Mouse (Mus musculus): ENCODE measurements around the gene Gm48552. TPM values are rescaled to one million over a fixed set of nuclear protein-coding genes. Genes with fewer than 3 reads are reported as not detected.

The Gm48552 gene
- 2.1 and 6.3 TPM in 2 replicates for polyA plus RNA-seq (2012; rRNA removed; ENCODE audit: low replicate concordance)

GRCm38 (mm10) chr10:81388505-81389055 is at the start of gene Gm48552:
Gm48552 (plus strand) TSS chr10:81389005.

GRCm38 (mm10) chr10:81342686-81343505 is 45.9 kb upstream of the Gm48552 start, which contains the start of gene Gipc3:
Gipc3 (minus strand) TSS chr10:81343266.

GRCm38 (mm10) chr10:81350351-81351063 is 38.3 kb upstream of the Gm48552 start, which contains the start of gene Hmg20b:
Hmg20b (minus strand) TSS chr10:81350480.

GRCm38 (mm10) chr10:81356991-81357844 is 31.6 kb upstream of the Gm48552 start, which contains the start of gene Mfsd12:
Mfsd12 (plus strand) TSS chr10:81357491.

GRCm38 (mm10) chr10:81365672-81366476 is 22.9 kb upstream of the Gm48552 start, which contains the start of gene 4930404N11Rik:
4930404N11Rik (minus strand) TSS chr10:81365816.

GRCm38 (mm10) chr10:81377793-81378552 is 10.8 kb upstream of the Gm48552 start, which contains the start of gene Fzr1:
Fzr1 (minus strand) TSS chr10:81378516.

GRCm38 (mm10) chr10:81383802-81384604 is 4.8 kb upstream of the Gm48552 start, which contains the start of the genes Dohh and Gm48551:
Dohh (plus strand) TSS chr10:81384428.
Gm48551 (plus strand) TSS chr10:81384466.

GRCm38 (mm10) chr10:81392781-81393185 is 4.0 kb downstream of the Gm48552 start, which contains the start of gene Smim24:
Smim24 (plus strand) TSS chr10:81393051.

Other genes starting within 250 kb of the Gm48552 start
- 36.6 and 47.6 TPM in 2 replicates for gene Pias4, start 221.1 kb upstream of the Gm48552 start, polyA plus RNA-seq (2012; rRNA removed; ENCODE audit: low replicate concordance)
- 1,357 and 1,920 TPM in 2 replicates for gene Eef2, start 212.4 kb upstream of the Gm48552 start, polyA plus RNA-seq (2012; rRNA removed; ENCODE audit: low replicate concordance)
- 41.3 and 86.2 TPM in 2 replicates for gene Dapk3, start 206.0 kb upstream of the Gm48552 start, polyA plus RNA-seq (2012; rRNA removed; ENCODE audit: low replicate concordance)
- gene 4930442H23Rik, start 205.2 kb upstream of the Gm48552 start, polyA plus RNA-seq (2012; rRNA removed; ENCODE audit: low replicate concordance) = not detected in 2 replicates
- gene Nmrk2, start 187.0 kb upstream of the Gm48552 start, polyA plus RNA-seq (2012; rRNA removed; ENCODE audit: low replicate concordance) = 3.4 TPM in 1 of 2 replicates, not detected in the other
- 0.98 and 1.3 TPM in 2 replicates for gene Atcay, start 158.2 kb upstream of the Gm48552 start, polyA plus RNA-seq (2012; rRNA removed; ENCODE audit: low replicate concordance)
- 12.8 and 21.1 TPM in 2 replicates for gene Zfr2, start 155.8 kb upstream of the Gm48552 start, polyA plus RNA-seq (2012; rRNA removed; ENCODE audit: low replicate concordance)
- 6.9 and 12.2 TPM in 2 replicates for gene Matk, start 136.1 kb upstream of the Gm48552 start, polyA plus RNA-seq (2012; rRNA removed; ENCODE audit: low replicate concordance)
- gene Mrpl54, start 122.1 kb upstream of the Gm48552 start, polyA plus RNA-seq (2012; rRNA removed; ENCODE audit: low replicate concordance) = 46.1 and 120 TPM in 2 replicates
- gene Apba3, start 122.0 kb upstream of the Gm48552 start, polyA plus RNA-seq (2012; rRNA removed; ENCODE audit: low replicate concordance) = 145 and 166 TPM in 2 replicates
- gene Tjp3, start 97.4 kb upstream of the Gm48552 start, polyA plus RNA-seq (2012; rRNA removed; ENCODE audit: low replicate concordance) = 12.5 and 27.1 TPM in 2 replicates
- gene Pip5k1c, start 96.0 kb upstream of the Gm48552 start, polyA plus RNA-seq (2012; rRNA removed; ENCODE audit: low replicate concordance) = 84.9 and 118 TPM in 2 replicates
- 19.2 and 33.9 TPM in 2 replicates for gene Cactin, start 67.9 kb upstream of the Gm48552 start, polyA plus RNA-seq (2012; rRNA removed; ENCODE audit: low replicate concordance)
- gene Tbxa2r, start 60.3 kb upstream of the Gm48552 start, polyA plus RNA-seq (2012; rRNA removed; ENCODE audit: low replicate concordance) = 14.6 and 42.3 TPM in 2 replicates
- gene Gipc3, start 45.7 kb upstream of the Gm48552 start, polyA plus RNA-seq (2012; rRNA removed; ENCODE audit: low replicate concordance) = 1.7 and 2.7 TPM in 2 replicates
- 70.7 and 162 TPM in 2 replicates for gene Hmg20b, start 38.5 kb upstream of the Gm48552 start, polyA plus RNA-seq (2012; rRNA removed; ENCODE audit: low replicate concordance)
- gene Mfsd12, start 31.5 kb upstream of the Gm48552 start, polyA plus RNA-seq (2012; rRNA removed; ENCODE audit: low replicate concordance) = 37.3 and 90.2 TPM in 2 replicates
- 2.6 and 5.7 TPM in 2 replicates for gene 4930404N11Rik, start 23.2 kb upstream of the Gm48552 start, polyA plus RNA-seq (2012; rRNA removed; ENCODE audit: low replicate concordance)
- gene Fzr1, start 10.5 kb upstream of the Gm48552 start, polyA plus RNA-seq (2012; rRNA removed; ENCODE audit: low replicate concordance) = 84.0 and 94.3 TPM in 2 replicates
- 66.9 and 127 TPM in 2 replicates for gene Dohh, start 4.6 kb upstream of the Gm48552 start, polyA plus RNA-seq (2012; rRNA removed; ENCODE audit: low replicate concordance)
- gene Gm48551, start 4.5 kb upstream of the Gm48552 start, polyA plus RNA-seq (2012; rRNA removed; ENCODE audit: low replicate concordance) = 3.2 and 4.8 TPM in 2 replicates
- gene Smim24, start 4.0 kb downstream of the Gm48552 start, polyA plus RNA-seq (2012; rRNA removed; ENCODE audit: low replicate concordance) = 10.4 and 14.3 TPM in 2 replicates
- gene Nfic, start 66.6 kb downstream of the Gm48552 start, polyA plus RNA-seq (2012; rRNA removed; ENCODE audit: low replicate concordance) = 88.5 and 97.0 TPM in 2 replicates
- 1.4 and 1.9 TPM in 2 replicates for gene Celf5, start 93.7 kb downstream of the Gm48552 start, polyA plus RNA-seq (2012; rRNA removed; ENCODE audit: low replicate concordance)
- gene Ncln, start 107.4 kb downstream of the Gm48552 start, polyA plus RNA-seq (2012; rRNA removed; ENCODE audit: low replicate concordance) = 236 and 320 TPM in 2 replicates
- 35.7 and 113 TPM in 2 replicates for gene S1pr4, start 111.1 kb downstream of the Gm48552 start, polyA plus RNA-seq (2012; rRNA removed; ENCODE audit: low replicate concordance)
- gene Gna15, start 135.2 kb downstream of the Gm48552 start, polyA plus RNA-seq (2012; rRNA removed; ENCODE audit: low replicate concordance) = 9.0 and 15.1 TPM in 2 replicates
- 97.4 and 105 TPM in 2 replicates for gene Gna11, start 156.2 kb downstream of the Gm48552 start, polyA plus RNA-seq (2012; rRNA removed; ENCODE audit: low replicate concordance)
- gene Aes, start 170.5 kb downstream of the Gm48552 start, polyA plus RNA-seq (2012; rRNA removed; ENCODE audit: low replicate concordance) = 1,888 and 2,130 TPM in 2 replicates
- gene Tle2, start 185.6 kb downstream of the Gm48552 start, polyA plus RNA-seq (2012; rRNA removed; ENCODE audit: low replicate concordance) = 72.2 and 90.1 TPM in 2 replicates
- gene Tle6, start 212.1 kb downstream of the Gm48552 start, polyA plus RNA-seq (2012; rRNA removed; ENCODE audit: low replicate concordance) = 21.3 and 22.7 TPM in 2 replicates
- 1.1 and 2.0 TPM in 2 replicates for gene BC025920, start 217.3 kb downstream of the Gm48552 start, polyA plus RNA-seq (2012; rRNA removed; ENCODE audit: low replicate concordance)
- 32.5 and 57.4 TPM in 2 replicates for gene Sirt6, start 238.8 kb downstream of the Gm48552 start, polyA plus RNA-seq (2012; rRNA removed; ENCODE audit: low replicate concordance)
- gene Ankrd24, start 239.5 kb downstream of the Gm48552 start, polyA plus RNA-seq (2012; rRNA removed; ENCODE audit: low replicate concordance) = 44.5 and 55.5 TPM in 2 replicates

Measured in mammary gland, adult 2 months (tissue).